18 mouse cellular contexts compared by ENCODE assay signal in the genomic region with DNA sequence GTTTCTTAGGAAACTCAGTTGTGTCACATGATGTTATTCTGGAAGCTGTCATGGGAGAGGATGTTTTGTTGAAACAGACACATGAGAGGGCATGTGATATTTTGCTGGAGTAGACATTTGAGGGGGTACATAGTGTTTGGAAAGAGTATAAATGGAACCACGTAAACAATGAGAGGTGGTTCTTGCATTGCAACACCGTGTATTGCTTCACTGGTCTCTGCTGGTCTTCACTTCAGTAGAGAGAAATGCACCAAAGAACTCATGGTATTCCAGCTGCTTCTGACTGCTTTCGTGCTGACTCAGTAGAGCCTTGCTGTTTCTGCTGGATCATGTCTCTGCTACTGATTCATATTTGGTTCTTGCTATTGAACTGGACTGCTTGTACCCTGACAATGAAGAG.
DNase-seq lines count a peak whose midpoint lies in the region; ATAC-seq and TF ChIP-seq lines count a peak whose summit lies in the region.
"Had no signal": no experiment of that assay in that cellular context is flagged by ENCODE, and none has a peak within 500 bp of the region (broad histone marks: within the 10 kb centered on the region; RNA-seq: fewer than 3 reads in every experiment).

No protein-coding gene starts in this region.

- H3K9ac ChIP-seq in liver, postnatal 0 days (replicated peaks) = no peak overlapping the region
- H3K9ac ChIP-seq in liver, embryonic 11.5 days (ENCODE audit: low read depth, low read length) = no peak overlapping the region
- H3K9ac ChIP-seq in midbrain, embryonic 13.5 days (replicated peaks) = no peak overlapping the region
- H3K9ac ChIP-seq: embryonic facial prominence, embryonic 15.5 days; heart, embryonic 12.5 days; hindbrain, embryonic 15.5 days had no signal

- WGBS in liver, postnatal 0 days (ENCODE audit: insufficient replicate concordance) = 69% methylated on average over 3 of the region's 3 CpGs
- WGBS in liver, embryonic 11.5 days = 91% methylated on average over 3 of the region's 3 CpGs
- WGBS in midbrain, embryonic 13.5 days = 93% methylated on average over 3 of the region's 3 CpGs

- H3K27ac ChIP-seq in liver, postnatal 0 days (ENCODE audit: low read depth) = no peak overlapping the region
- H3K27ac ChIP-seq in liver, embryonic 11.5 days (ENCODE audit: low read depth, low read length) = no peak overlapping the region
- H3K27ac ChIP-seq in midbrain, embryonic 13.5 days = no peak overlapping the region
- H3K27ac ChIP-seq: embryonic facial prominence, embryonic 15.5 days; forebrain, embryonic 10.5 days; hindbrain, embryonic 15.5 days had no signal

- TF ChIP-seq EP300 in liver, postnatal 0 days (IDR thresholded peaks at IDR 0.05; ENCODE audit: low read depth) = 0 out of 2 replicates have a peak, but pooled peaks have one; percentile 28

- no peak for DNase-seq in liver, postnatal 0 days
- DNase-seq in liver, embryonic 11.5 days (ENCODE audit: low spot score) = no peak
- DNase-seq in NIH3T3 (ENCODE audit: low read depth) = peak; percentile 74
- no peak for DNase-seq in c-Kit-positive CD71-positive TER-119-positive erythroid progenitor cells, embryonic 14.5 days (ENCODE audit: low spot score)
- no peak for DNase-seq in heart, postnatal 4 days
- DNase-seq: adrenal gland, postnatal 10 days; cerebellum, adult 18-20 months; cerebellum, postnatal 10 days; gastrocnemius, postnatal 10 days had no signal

- no peaks in the 10 kb centered on the region for H3K27me3 ChIP-seq in liver, postnatal 0 days (ENCODE audit: insufficient read depth, low read length)
- no peaks in the 10 kb centered on the region for H3K27me3 ChIP-seq in liver, embryonic 11.5 days (replicated peaks; ENCODE audit: control insufficient read depth, insufficient read depth, low read length)
- H3K27me3 ChIP-seq in midbrain, embryonic 13.5 days = no peaks in the 10 kb centered on the region
- H3K27me3 ChIP-seq: embryonic facial prominence, embryonic 15.5 days; heart, embryonic 12.5 days; hindbrain, embryonic 15.5 days had no signal

- no peak overlapping the region for H3K4me2 ChIP-seq in liver, postnatal 0 days (ENCODE audit: low read depth, low read length)
- H3K4me2 ChIP-seq in liver, embryonic 11.5 days = no peak overlapping the region
- H3K4me2 ChIP-seq in midbrain, embryonic 13.5 days (replicated peaks) = no peak overlapping the region
- H3K4me2 ChIP-seq: embryonic facial prominence, embryonic 15.5 days; heart, embryonic 12.5 days; hindbrain, embryonic 15.5 days had no signal

- no peaks in the 10 kb centered on the region for H3K9me3 ChIP-seq in liver, postnatal 0 days (ENCODE audit: low read length)
- H3K9me3 ChIP-seq in liver, embryonic 11.5 days (ENCODE audit: control insufficient read depth, low read length) = no peaks in the 10 kb centered on the region
- no peaks in the 10 kb centered on the region for H3K9me3 ChIP-seq in midbrain, embryonic 13.5 days
- H3K9me3 ChIP-seq: embryonic facial prominence, embryonic 15.5 days; forebrain, embryonic 10.5 days; heart, embryonic 12.5 days; hindbrain, embryonic 15.5 days had no signal

- H3K4me1 ChIP-seq in liver, postnatal 0 days (ENCODE audit: insufficient read depth) = no peaks in the 10 kb centered on the region
- H3K4me1 ChIP-seq in liver, embryonic 11.5 days (replicated peaks; ENCODE audit: control insufficient read depth, insufficient read depth, low read length) = no peaks in the 10 kb centered on the region
- H3K4me1 ChIP-seq in midbrain, embryonic 13.5 days (replicated peaks) = peaks cover under 1% of the 10 kb centered on the region; the same call in 1 of the 2 replicates
- H3K4me1 ChIP-seq: forebrain, embryonic 10.5 days; heart, embryonic 12.5 days; hindbrain, embryonic 15.5 days had no signal

- no peak overlapping the region for H3K4me3 ChIP-seq in liver, postnatal 0 days (ENCODE audit: low read depth, low read length)
- H3K4me3 ChIP-seq in liver, embryonic 11.5 days (ENCODE audit: low read depth, low read length) = no peak overlapping the region
- H3K4me3 ChIP-seq in midbrain, embryonic 13.5 days (replicated peaks) = no peak overlapping the region
- H3K4me3 ChIP-seq: embryonic facial prominence, embryonic 15.5 days; erythroblast, embryonic 14.5 days; forebrain, embryonic 10.5 days; heart, embryonic 12.5 days; hindbrain, embryonic 15.5 days had no signal

- H3K36me3 ChIP-seq in liver, postnatal 0 days (replicated peaks; ENCODE audit: insufficient read depth, low read length) = no peaks in the 10 kb centered on the region
- no peaks in the 10 kb centered on the region for H3K36me3 ChIP-seq in liver, embryonic 11.5 days (ENCODE audit: control insufficient read depth, insufficient read depth, low read length)
- no peaks in the 10 kb centered on the region for H3K36me3 ChIP-seq in midbrain, embryonic 13.5 days
- H3K36me3 ChIP-seq: embryonic facial prominence, embryonic 15.5 days; forebrain, embryonic 10.5 days; heart, embryonic 12.5 days; hindbrain, embryonic 15.5 days had no signal

- no peak for TF ChIP-seq CTCF in liver, postnatal 0 days (IDR thresholded peaks at IDR 0.05; ENCODE audit: low read depth)

- peak; percentile 64 for ATAC-seq in liver, postnatal 0 days
- no peak for ATAC-seq in liver, embryonic 11.5 days (replicated peaks; ENCODE audit: low FRiP score)
- peak; percentile 83 for ATAC-seq in granulocyte monocyte progenitor cell, adult 5-6 weeks (replicated peaks; ENCODE audit: poor library complexity, severe bottlenecking)
- no peak for ATAC-seq in midbrain, embryonic 13.5 days
- ATAC-seq: forebrain, embryonic 16.5 days; intestine, embryonic 16.5 days had no signal

Comparison
In these comparisons a context has a peak if more than half of its experiments do, and no peak if none do; other contexts are left out.
1. ATAC-seq: peak in liver, postnatal 0 days (single experiment) and granulocyte monocyte progenitor cell, adult 5-6 weeks (single experiment); none in liver, embryonic 11.5 days (single experiment) and midbrain, embryonic 13.5 days (single experiment).